Mouse (Mus musculus) limb, embryonic 15.5 days (tissue): ENCODE data around the gene Ncaph2. TPM values are rescaled to one million over a fixed set of nuclear protein-coding genes. Genes with fewer than 3 reads are reported as not detected.

Source experiments
- ATAC-seq: fragments of 200-750 bp; cut with Nextera tagmentation; 2 replicates; pipeline ENCODE4 v1.8.0; 2017; ENCODE audit warnings: low read depth, moderate TSS enrichment; ENCODE audit not compliant: insufficient number of reproducible peaks, low FRiP score, low TSS enrichment
- H3K27ac ChIP-seq: fragments of 300-500 bp; sonication (generic); 2 replicates; pipeline ENCODE4 v1.5.1; 2015; ENCODE audit warnings: moderate library complexity, mild to moderate bottlenecking, inconsistent platforms
- H3K27me3 ChIP-seq: fragments of 300-500 bp; sonication (generic); 2 replicates; pipeline ENCODE4 v1.6.1; 2015; ENCODE audit warnings: inconsistent platforms
- H3K36me3 ChIP-seq: fragments of 300-500 bp; sonication (generic); 2 replicates; pipeline ENCODE4 v1.6.1; 2015; ENCODE audit warnings: inconsistent platforms
- H3K4me1 ChIP-seq: fragments of 300-500 bp; sonication (generic); 2 replicates; pipeline ENCODE4 v1.6.1; 2015; ENCODE audit warnings: inconsistent platforms
- H3K4me2 ChIP-seq: fragments of 300-500 bp; sonication (generic); 2 replicates; pipeline ENCODE4 v1.6.1; 2015; ENCODE audit warnings: mild to moderate bottlenecking, inconsistent platforms
- H3K4me3 ChIP-seq: fragments of 300-500 bp; sonication (generic); 2 replicates; pipeline ENCODE4 v1.5.1; 2015; ENCODE audit warnings: mild to moderate bottlenecking, inconsistent platforms
- H3K9ac ChIP-seq: fragments of 300-500 bp; sonication (generic); 2 replicates; pipeline ENCODE4 v1.6.1; 2015; ENCODE audit warnings: inconsistent platforms
- H3K9me3 ChIP-seq: fragments of 300-500 bp; sonication (generic); 2 replicates; pipeline ENCODE4 v1.6.1; 2016; ENCODE audit warnings: inconsistent platforms
- WGBS: fragments of 180-500 bp; shearing (Covaris S2); methylation state at CpG from one replicate; pipeline ENCODE4 v1.1.7; 2015; 5-methylcytosine and 5-hydroxymethylcytosine counted together
- polyA plus RNA-seq: library from polyadenylated mRNA; unstranded; fragments of >200 nt; fragmentation: Nextera tagmentation; extraction: Ambion mirVana; gene quantifications from 2 replicates; pipeline ENCODE4 v1.2.1, GENCODE M21; 2015

Gene Ncaph2
- polyA plus RNA-seq, 1 experiment from 2014 or later: 151 TPM

- no peak for ATAC-seq
- Histone ChIP-seq H3K4me1 (peaks cover 19% of the 10 kb centered on the region), H3K27ac (no peak overlapping the region), H3K9ac (no peak overlapping the region), H3K4me3 (no peak overlapping the region), H3K9me3 (no peaks in the 10 kb centered on the region), H3K27me3 (no peaks in the 10 kb centered on the region), H3K36me3 (peaks cover 45% of the 10 kb centered on the region), H3K4me2 (no peak overlapping the region)
- WGBS: 95% methylated on average over 14 of the region's 14 CpGs
These were observed 3.5 kb upstream of the Ncaph2 start for GRCm38 (mm10) chr15:89352054-89352453.

GRCm38 (mm10) chr15:89352795-89353194 is 2.7 kb upstream of the Ncaph2 start:
- no peak for ATAC-seq
- H3K4me3 ChIP-seq: no peak overlapping the region
- H3K36me3 ChIP-seq: peaks cover 45% of the 10 kb centered on the region
- H3K4me1 ChIP-seq: peaks cover 25% of the 10 kb centered on the region
- no peak overlapping the region for H3K4me2 ChIP-seq
- no peak overlapping the region for H3K27ac ChIP-seq
- H3K9ac ChIP-seq: 0 out of 2 replicates have a peak overlapping the region, but pooled peaks have one; percentile 17
- WGBS: 96% methylated on average over 12 of the region's 12 CpGs
- no peaks in the 10 kb centered on the region for H3K27me3 ChIP-seq
- H3K9me3 ChIP-seq: no peaks in the 10 kb centered on the region

GRCm38 (mm10) chr15:89353837-89354236 is 1.7 kb upstream of the Ncaph2 start:
- 97% methylated on average over 16 of the region's 16 CpGs for WGBS
- H3K27me3 ChIP-seq: no peaks in the 10 kb centered on the region
- no peaks in the 10 kb centered on the region for H3K9me3 ChIP-seq
- H3K36me3 ChIP-seq: peaks cover 42% of the 10 kb centered on the region
- H3K9ac ChIP-seq: no peak overlapping the region
- H3K4me1 ChIP-seq: peaks cover 30% of the 10 kb centered on the region
- peak overlapping the region; percentile 80; the same call in 1 of the 2 replicates for H3K4me3 ChIP-seq
- no peak overlapping the region for H3K27ac ChIP-seq
- ATAC-seq: no peak
- H3K4me2 ChIP-seq: no peak overlapping the region

- H3K27ac ChIP-seq: no peak overlapping the region; the same call in 1 of the 2 replicates
- 74% methylated on average over 7 of the region's 7 CpGs for WGBS
- H3K4me1 ChIP-seq: peaks cover 30% of the 10 kb centered on the region
These were observed 1.1 kb upstream of the Ncaph2 start for GRCm38 (mm10) chr15:89354455-89354854.

GRCm38 (mm10) chr15:89356372-89356771 is 853 bp downstream of the Ncaph2 start:
- WGBS: 0% methylated on average over 15 of the region's 15 CpGs
- H3K4me1 ChIP-seq: peaks cover 30% of the 10 kb centered on the region
- ATAC-seq: peak; percentile 50; the same call in 1 of the 2 replicates
- no peaks in the 10 kb centered on the region for H3K27me3 ChIP-seq
- peak overlapping the region; percentile 69 for H3K4me2 ChIP-seq
- peak overlapping the region; percentile 80 for H3K9ac ChIP-seq
- H3K36me3 ChIP-seq: peaks cover 39% of the 10 kb centered on the region
- H3K27ac ChIP-seq: peak overlapping the region; percentile 95
- H3K9me3 ChIP-seq: no peaks in the 10 kb centered on the region
- H3K4me3 ChIP-seq: peak overlapping the region; percentile 80

More at GRCm38 (mm10) chr15:89354455-89354854, 1.1 kb upstream of the Ncaph2 start:
- Histone ChIP-seq H3K9me3 (no peaks in the 10 kb centered on the region), H3K36me3 (peaks cover 42% of the 10 kb centered on the region), H3K9ac (peak overlapping the region; percentile 86), H3K4me3 (peak overlapping the region; percentile 80), H3K4me2 (peak overlapping the region; percentile 72), H3K27me3 (no peaks in the 10 kb centered on the region)
- ATAC-seq: no peak

GRCm38 (mm10) chr15:89358784-89359183 is 3.3 kb downstream of the Ncaph2 start:
- Histone ChIP-seq H3K27me3 (no peaks in the 10 kb centered on the region), H3K9me3 (no peaks in the 10 kb centered on the region), H3K36me3 (peaks cover 42% of the 10 kb centered on the region), H3K27ac (no peak overlapping the region), H3K9ac (no peak overlapping the region), H3K4me3 (no peak overlapping the region), H3K4me2 (no peak overlapping the region), H3K4me1 (peaks cover 27% of the 10 kb centered on the region)
- ATAC-seq: no peak
- 76% methylated on average over 3 of the region's 3 CpGs for WGBS

- Histone ChIP-seq H3K27ac (no peak overlapping the region), H3K36me3 (peaks cover 84% of the 10 kb centered on the region), H3K4me2 (no peak overlapping the region), H3K4me1 (peaks cover 3% of the 10 kb centered on the region), H3K9me3 (no peaks in the 10 kb centered on the region), H3K9ac (no peak overlapping the region), H3K27me3 (no peaks in the 10 kb centered on the region), H3K4me3 (no peak overlapping the region)
- WGBS: 81% methylated on average over 7 of the region's 7 CpGs
- ATAC-seq: no peak
These were observed 7.5 kb downstream of the Ncaph2 start for GRCm38 (mm10) chr15:89363051-89363450.

- H3K4me3 ChIP-seq: no peak overlapping the region
These were observed 9.6 kb downstream of the Ncaph2 start for GRCm38 (mm10) chr15:89365141-89365551.

GRCm38 (mm10) chr15:89372068-89372467 is 16.5 kb downstream of the Ncaph2 start:
- Histone ChIP-seq H3K4me1 (peaks cover 20% of the 10 kb centered on the region), H3K27ac (no peak overlapping the region), H3K27me3 (peaks cover 15% of the 10 kb centered on the region), H3K9ac (no peak overlapping the region), H3K9me3 (no peaks in the 10 kb centered on the region), H3K4me3 (no peak overlapping the region), H3K4me2 (no peak overlapping the region), H3K36me3 (peaks cover 56% of the 10 kb centered on the region)
- no peak for ATAC-seq
- 85% methylated on average over 13 of the region's 13 CpGs for WGBS

More at GRCm38 (mm10) chr15:89365141-89365551, 9.6 kb downstream of the Ncaph2 start:
- WGBS: 96% methylated on average over 4 of the region's 4 CpGs
- H3K9me3 ChIP-seq: no peaks in the 10 kb centered on the region
- no peak overlapping the region for H3K9ac ChIP-seq
- no peak overlapping the region for H3K27ac ChIP-seq
- no peak overlapping the region for H3K4me2 ChIP-seq
- H3K36me3 ChIP-seq: peaks cover 99% of the 10 kb centered on the region
- no peak for ATAC-seq
- no peaks in the 10 kb centered on the region for H3K4me1 ChIP-seq
- no peaks in the 10 kb centered on the region for H3K27me3 ChIP-seq

- 82% methylated on average over 7 of the region's 7 CpGs for WGBS
- H3K9ac ChIP-seq: no peak overlapping the region
- H3K27ac ChIP-seq: no peak overlapping the region
- peak overlapping the region; percentile 70; the same call in 1 of the 2 replicates for H3K4me3 ChIP-seq
- peaks cover 20% of the 10 kb centered on the region for H3K27me3 ChIP-seq
- peaks cover 23% of the 10 kb centered on the region for H3K4me1 ChIP-seq
- ATAC-seq: no peak
- no peaks in the 10 kb centered on the region for H3K9me3 ChIP-seq
- H3K4me2 ChIP-seq: peak overlapping the region; percentile 90; the same call in 1 of the 2 replicates
- H3K36me3 ChIP-seq: peaks cover 51% of the 10 kb centered on the region
These were observed 17.0 kb downstream of the Ncaph2 start for GRCm38 (mm10) chr15:89372536-89372935.

- Histone ChIP-seq H3K4me3 (peak overlapping the region; percentile 70), H3K36me3 (peaks cover 45% of the 10 kb centered on the region), H3K4me1 (peaks cover 29% of the 10 kb centered on the region), H3K27me3 (peaks cover 26% of the 10 kb centered on the region), H3K4me2 (peak overlapping the region; percentile 90), H3K9me3 (no peaks in the 10 kb centered on the region), H3K9ac (peak overlapping the region; percentile 71), H3K27ac (peak overlapping the region; percentile 89)
- under 1% methylated on average over 35 of the region's 35 CpGs for WGBS
- ATAC-seq: peak; percentile 74
These were observed 17.7 kb downstream of the Ncaph2 start for GRCm38 (mm10) chr15:89373027-89373761.

- Histone ChIP-seq H3K4me2 (peak within 1 kb of the TSS; percentile 90), H3K27ac (peak within 1 kb of the TSS; percentile 89), H3K9me3 (no peaks in the 10 kb centered on the region), H3K4me3 (peak within 1 kb of the TSS; percentile 70), H3K4me1 (peaks cover 35% of the 10 kb centered on the region), H3K36me3 (peaks cover 38% of the 10 kb centered on the region), H3K27me3 (peaks cover 32% of the 10 kb centered on the region), H3K9ac (peak within 1 kb of the TSS; percentile 71)
- under 1% methylated on average over 42 of the region's 42 CpGs for WGBS
- peak; percentile 58; the same call in 1 of the 2 replicates for ATAC-seq
These were observed 18.3 kb downstream of the Ncaph2 start, which contains the start of gene Sco2 for GRCm38 (mm10) chr15:89373762-89374248. Gene Sco2 (minus strand): TSS chr15:89373846.
